Mouse (Mus musculus) lung, postnatal 0 days (tissue): Measurements from ENCODE around the gene Otud5. TPM values are rescaled to one million over a fixed set of nuclear protein-coding genes. Genes with fewer than 3 reads are reported as not detected.

Experiments
- ATAC-seq: fragments of 200-750 bp; cut with Nextera tagmentation; 2 replicates; pipeline ENCODE4 v1.8.0; 2017; ENCODE audit warnings: moderate library complexity
- DNase-seq: peaks from one replicate; pipeline ENCODE4 v3.0.0-alpha.2; 2016; ENCODE audit warnings: low spot score
- H3K27ac ChIP-seq: fragments of 300-500 bp; sonication (generic); 2 replicates; pipeline ENCODE4 v1.5.1; 2014; ENCODE audit warnings: antibody characterized with exemption, mild to moderate bottlenecking, low read length, mixed read lengths
- H3K27me3 ChIP-seq: fragments of 300-500 bp; sonication (generic); replicated peaks from 2 replicates; pipeline ENCODE4 v1.6.1; 2014; ENCODE audit warnings: low read length, mixed read lengths; ENCODE audit not compliant: insufficient read depth
- H3K36me3 ChIP-seq: fragments of 300-500 bp; sonication (generic); 2 replicates; pipeline ENCODE4 v1.6.1; 2014; ENCODE audit warnings: low read length, mixed read lengths; ENCODE audit not compliant: insufficient read depth
- H3K4me1 ChIP-seq: fragments of 300-500 bp; sonication (generic); 2 replicates; pipeline ENCODE4 v1.6.1; 2014; ENCODE audit warnings: antibody characterized with exemption, low read depth, low read length, mixed read lengths; ENCODE audit not compliant: insufficient read depth
- H3K4me2 ChIP-seq: fragments of 300-500 bp; sonication (generic); replicated peaks from 2 replicates; pipeline ENCODE4 v1.6.1; 2014; ENCODE audit warnings: low read depth, mild to moderate bottlenecking, low read length, moderate library complexity, mixed read lengths
- H3K4me3 ChIP-seq: fragments of 300-500 bp; sonication (generic); 2 replicates; pipeline ENCODE4 v1.5.1; 2014; ENCODE audit warnings: low read depth, low read length
- H3K9ac ChIP-seq: fragments of 300-500 bp; sonication (generic); replicated peaks from 2 replicates; pipeline ENCODE4 v1.6.1; 2014; ENCODE audit warnings: low read depth, mild to moderate bottlenecking
- H3K9me3 ChIP-seq: fragments of 300-500 bp; sonication (generic); 2 replicates; pipeline ENCODE4 v1.6.1; 2016; ENCODE audit warnings: low read length, mixed read lengths
- CTCF ChIP-seq: IDR thresholded peaks from 2 replicates; pipeline ENCODE4 v1.5.1; 2016; ENCODE audit warnings: antibody characterized with exemption, mild to moderate bottlenecking
- EP300 ChIP-seq: IDR thresholded peaks from 2 replicates; pipeline ENCODE4 v1.6.1; 2016; ENCODE audit warnings: antibody characterized with exemption, mild to moderate bottlenecking, control low read depth
- WGBS: fragments of 180-500 bp; shearing (Covaris S2); extraction: QIAGEN DNeasy Blood & Tissue Kit; methylation state at CpG from one replicate; pipeline ENCODE4 v1.1.7; 2014; 5-methylcytosine and 5-hydroxymethylcytosine counted together
- polyA plus RNA-seq: library from polyadenylated mRNA; unstranded; fragments of >200 nt; fragmentation: Nextera tagmentation; extraction: Ambion mirVana; gene quantifications from 2 replicates; pipeline ENCODE4 v1.2.1, GENCODE M21; 2015

The Otud5 gene
- polyA plus RNA-seq, 1 experiment from 2014 or later, result 29.0 TPM

DNA sequence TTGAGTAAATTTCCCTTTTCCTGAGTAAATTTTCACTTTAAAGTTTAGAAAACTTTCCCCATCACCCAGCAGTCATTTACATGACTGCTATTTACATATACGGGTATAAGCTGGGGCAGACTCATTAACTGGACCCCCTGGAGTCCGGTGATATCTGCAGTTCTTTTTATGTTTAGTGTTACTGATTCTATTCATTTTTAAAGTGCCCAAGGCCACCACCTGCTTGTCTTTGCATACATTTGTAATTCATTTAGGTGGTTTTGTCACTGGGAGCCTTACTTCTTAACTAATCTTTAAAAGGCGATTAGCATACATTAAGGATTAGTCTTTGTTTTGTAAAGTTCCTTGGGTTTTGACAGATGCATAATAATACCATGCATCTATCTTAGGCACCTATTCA is 28.7 kb downstream of the Otud5 start:
- no peak overlapping the region for H3K4me3 ChIP-seq
- no peak for TF ChIP-seq CTCF
- TF ChIP-seq EP300, result no peak
- H3K9me3 ChIP-seq, result no peaks in the 10 kb centered on the region
- DNase-seq, result no peak
- no peak overlapping the region for H3K27ac ChIP-seq
- no peak overlapping the region for H3K9ac ChIP-seq
- H3K36me3 ChIP-seq, result peaks cover 4% of the 10 kb centered on the region; the same call in 1 of the 2 replicates
- ATAC-seq, result no peak
- no peaks in the 10 kb centered on the region for H3K27me3 ChIP-seq
- WGBS, result 62% methylated on average over 3 of the region's 3 CpGs
- no peaks in the 10 kb centered on the region for H3K4me1 ChIP-seq
- H3K4me2 ChIP-seq, result no peak overlapping the region

DNA sequence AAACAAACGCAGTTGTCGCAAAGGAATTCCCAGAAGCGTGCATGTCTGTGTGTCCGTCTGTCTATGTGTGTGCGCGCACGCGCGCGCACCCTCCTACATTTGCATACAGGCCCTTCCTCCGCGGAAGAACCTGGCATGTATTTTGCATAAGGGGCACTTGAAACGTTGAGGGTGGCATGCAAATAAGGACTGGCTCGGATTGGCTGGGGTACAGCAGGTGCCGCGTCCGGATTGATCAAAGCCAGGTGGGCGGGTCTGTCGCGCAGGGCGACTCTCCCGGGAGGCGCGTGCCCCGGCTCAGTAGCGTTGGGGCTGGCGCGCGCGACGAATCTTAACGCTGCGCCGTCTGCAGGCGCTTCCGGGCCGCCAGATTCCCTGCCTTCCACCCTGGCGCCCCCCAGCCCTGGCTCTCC is 36.8 kb downstream of the Otud5 start, which contains the start of gene Pim2:
Gene Pim2 (plus strand): TSS at position 256 of the 413 bp plus-strand sequence.
- H3K4me3 ChIP-seq, result peak within 1 kb of the TSS; percentile 38

DNA sequence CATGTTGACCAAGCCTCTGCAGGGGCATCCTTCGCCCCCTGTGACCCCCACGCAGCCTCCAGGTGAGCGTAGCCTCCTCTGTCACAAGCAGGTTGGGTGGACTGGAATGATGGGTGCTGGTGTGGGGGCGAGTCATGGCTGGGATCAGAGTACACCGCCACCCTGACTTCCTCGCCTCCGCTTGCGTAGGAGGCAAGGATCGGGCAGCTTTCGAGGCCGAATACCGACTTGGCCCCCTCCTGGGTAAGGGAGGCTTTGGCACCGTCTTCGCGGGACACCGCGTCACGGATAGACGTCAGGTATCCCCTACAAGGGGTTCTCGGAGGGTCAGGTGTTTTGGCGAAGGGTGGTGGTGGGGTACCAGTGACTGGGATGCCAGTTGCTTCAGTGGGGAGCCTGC is 37.3 kb downstream of the Otud5 start:
- WGBS, result 23% methylated on average over 17 of the region's 21 CpGs
- Histone ChIP-seq H3K9me3 (no peaks in the 10 kb centered on the region), H3K36me3 (no peaks in the 10 kb centered on the region), H3K4me2 (peak overlapping the region; percentile 68), H3K27me3 (no peaks in the 10 kb centered on the region), H3K27ac (no peak overlapping the region), H3K4me3 (peak overlapping the region; percentile 38), H3K4me1 (no peaks in the 10 kb centered on the region), H3K9ac (no peak overlapping the region)
- TF ChIP-seq CTCF (no peak), EP300 (no peak)
- DNase-seq, result no peak
- ATAC-seq, result peak; percentile 11

More for the DNA sequence above, 36.8 kb downstream of the Otud5 start, which contains the start of gene Pim2:
- no peaks in the 10 kb centered on the region for H3K9me3 ChIP-seq
- H3K4me2 ChIP-seq, result peak within 1 kb of the TSS; percentile 68
- peak; percentile 88 for DNase-seq
- no peak within 1 kb of the TSS for H3K27ac ChIP-seq
- H3K27me3 ChIP-seq, result no peaks in the 10 kb centered on the region
- WGBS, result 13% methylated on average over 34 of the region's 38 CpGs
- no peak within 1 kb of the TSS for H3K9ac ChIP-seq
- H3K36me3 ChIP-seq, result no peaks in the 10 kb centered on the region
- H3K4me1 ChIP-seq, result no peaks in the 10 kb centered on the region
- ATAC-seq, result peak; percentile 96
- TF ChIP-seq EP300 (no peak), CTCF (peak; percentile 10; the same call in 1 of the 2 replicates)

DNA sequence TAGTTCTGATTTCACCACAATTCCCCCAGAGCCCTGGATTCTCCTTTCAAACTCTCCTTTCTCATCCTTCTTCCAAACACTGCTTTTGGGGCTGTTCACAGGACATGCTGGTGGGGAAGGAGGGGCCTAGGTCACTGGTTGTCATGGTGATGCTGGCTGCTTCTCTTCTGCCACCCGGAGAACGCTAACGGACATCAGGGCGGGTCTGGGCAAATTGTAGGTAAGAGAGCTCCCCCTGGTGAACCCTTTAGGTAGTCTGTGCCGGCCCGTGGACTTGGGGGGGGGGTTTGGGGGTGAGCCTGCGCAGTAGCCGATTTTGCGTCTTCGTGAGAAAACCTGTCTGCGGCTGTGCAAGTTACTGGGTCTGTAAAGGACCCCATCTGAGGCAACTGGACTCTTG is 38.7 kb downstream of the Otud5 start:
- peak; percentile 84 for DNase-seq
- WGBS, result 18% methylated on average over 11 of the region's 11 CpGs
- no peaks in the 10 kb centered on the region for H3K27me3 ChIP-seq
- no peak overlapping the region for H3K27ac ChIP-seq
- peak overlapping the region; percentile 22; the same call in 1 of the 2 replicates for H3K4me2 ChIP-seq
- peak; percentile 37 for ATAC-seq
- peak; percentile 65 for TF ChIP-seq CTCF
- no peak for TF ChIP-seq EP300
- H3K4me1 ChIP-seq, result no peaks in the 10 kb centered on the region; the same call in 1 of the 2 replicates
- no peaks in the 10 kb centered on the region for H3K36me3 ChIP-seq
- no peak overlapping the region for H3K9ac ChIP-seq
- no peak overlapping the region for H3K4me3 ChIP-seq
- no peaks in the 10 kb centered on the region for H3K9me3 ChIP-seq

DNA sequence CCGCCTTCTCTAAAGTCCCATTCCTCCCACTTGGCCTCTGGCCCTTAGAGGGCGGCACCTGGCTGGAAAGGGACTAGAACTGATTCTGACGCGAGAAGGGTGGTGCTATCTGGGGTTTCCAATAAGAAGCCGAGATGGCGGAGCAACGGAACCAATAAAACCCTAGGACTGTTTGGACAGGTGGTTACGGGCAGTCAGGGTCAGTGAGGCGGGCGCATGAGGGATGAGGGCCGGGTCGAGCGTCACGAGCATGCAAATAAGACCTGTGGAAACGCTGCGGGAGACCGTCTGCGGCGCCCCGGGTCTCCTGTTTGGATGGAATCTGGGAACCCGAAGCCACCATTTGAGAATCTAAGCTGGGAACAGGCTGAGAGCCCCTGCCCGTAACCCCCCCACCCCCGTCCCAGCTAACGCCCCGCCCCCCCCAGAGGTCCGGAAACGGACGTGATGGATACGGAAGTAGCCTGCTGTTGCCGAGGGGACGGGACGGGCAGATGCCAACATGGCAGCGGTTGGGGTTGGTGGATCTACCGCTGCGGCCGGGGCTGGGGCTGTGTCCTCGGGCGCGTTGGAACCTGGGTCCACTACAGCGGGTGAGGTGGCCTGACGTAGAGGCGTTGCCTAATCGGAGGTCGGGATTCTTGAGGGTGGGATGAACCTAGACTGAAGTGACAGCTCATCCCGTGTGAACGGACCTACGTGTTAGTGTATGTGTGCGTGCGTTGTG is 42.8 kb downstream of the Otud5 start, which contains the start of gene Slc35a2:
Gene Slc35a2 (plus strand): TSS at position 188 of the 727 bp plus-strand sequence.
- peak within 1 kb of the TSS; percentile 56 for H3K4me2 ChIP-seq
- peak; percentile 97 for ATAC-seq
- no peaks in the 10 kb centered on the region for H3K36me3 ChIP-seq
- TF ChIP-seq EP300 (no peak), CTCF (peak; percentile 31)
- no peaks in the 10 kb centered on the region for H3K9me3 ChIP-seq
- H3K27ac ChIP-seq, result peak within 1 kb of the TSS; percentile 83
- peak; percentile 94 for DNase-seq
- H3K9ac ChIP-seq, result no peak within 1 kb of the TSS
- WGBS, result 13% methylated on average over 40 of the region's 49 CpGs
- peak within 1 kb of the TSS; percentile 47 for H3K4me3 ChIP-seq
- H3K27me3 ChIP-seq, result no peaks in the 10 kb centered on the region
- no peaks in the 10 kb centered on the region; the same call in 1 of the 2 replicates for H3K4me1 ChIP-seq

DNA sequence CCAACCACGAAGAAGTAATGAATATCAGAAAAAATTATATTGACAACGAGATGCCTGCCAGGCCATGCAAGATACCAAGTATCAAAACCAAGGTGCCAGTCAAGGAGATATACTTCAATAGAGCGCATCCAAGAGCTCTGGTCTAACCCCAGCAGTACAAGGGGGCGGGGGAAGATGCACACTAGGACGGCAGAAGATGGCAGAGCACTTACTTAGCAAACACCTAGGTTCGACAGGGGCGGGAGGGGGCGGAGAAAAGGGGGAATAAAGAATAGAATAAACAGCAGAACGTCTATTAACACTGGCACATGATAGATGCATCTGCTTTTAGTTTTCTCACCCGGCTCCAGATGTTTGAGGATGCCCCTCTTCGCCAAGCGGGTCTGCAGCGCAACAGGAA is 57.0 kb downstream of the Otud5 start:
- Histone ChIP-seq H3K4me1 (no peaks in the 10 kb centered on the region), H3K27ac (no peak overlapping the region), H3K36me3 (no peaks in the 10 kb centered on the region), H3K9ac (no peak overlapping the region), H3K4me3 (peak overlapping the region; percentile 54), H3K4me2 (peak overlapping the region; percentile 50), H3K9me3 (no peaks in the 10 kb centered on the region), H3K27me3 (no peaks in the 10 kb centered on the region)
- WGBS, result 16% methylated on average over 12 of the region's 13 CpGs
- no peak for TF ChIP-seq CTCF
- no peak for TF ChIP-seq EP300
- ATAC-seq (no peak), DNase-seq (no peak)
